Comparison of ENCODE assay signal across 9 mouse cellular contexts in genomic region chr10:81427327-81427726, GRCm38 (mm10). TPM values are rescaled to one million over a fixed set of nuclear protein-coding genes. Genes with fewer than 3 reads are reported as not detected.
DNase-seq lines count a peak whose midpoint lies in the region; ATAC-seq and TF ChIP-seq lines count a peak whose summit lies in the region.
"Had no signal": no experiment of that assay in that cellular context is flagged by ENCODE, and none has a peak within 500 bp of the region (broad histone marks: within the 10 kb centered on the region; RNA-seq: fewer than 3 reads in every experiment).

No protein-coding gene starts in this region.

- H3K27me3 ChIP-seq in heart, embryonic 16.5 days (ENCODE audit: control insufficient read depth, insufficient read depth, low read length), result no peaks in the 10 kb centered on the region
- H3K27me3 ChIP-seq in C2C12 (ENCODE audit: control insufficient read depth, insufficient read depth, insufficient read length), result no peaks in the 10 kb centered on the region
- peaks cover 53% of the 10 kb centered on the region for H3K27me3 ChIP-seq in embryonic facial prominence, embryonic 12.5 days
- peaks cover 80% of the 10 kb centered on the region for H3K27me3 ChIP-seq in limb, embryonic 12.5 days
- no peaks in the 10 kb centered on the region for H3K27me3 ChIP-seq in stomach, embryonic 15.5 days (replicated peaks)

- peak overlapping the region; percentile 85 for H3K9ac ChIP-seq in heart, embryonic 16.5 days (ENCODE audit: low read length)
- peak overlapping the region; percentile 70; the same call in 1 of the 2 replicates for H3K9ac ChIP-seq in embryonic facial prominence, embryonic 12.5 days
- H3K9ac ChIP-seq in limb, embryonic 12.5 days (replicated peaks), result peak overlapping the region; percentile 68; the same call in 1 of the 2 replicates
- H3K9ac ChIP-seq in stomach, embryonic 15.5 days, result peak overlapping the region; percentile 57; the same call in 1 of the 2 replicates

- H3K79me3 ChIP-seq in C2C12 (ENCODE audit: low read depth), result peaks cover 51% of the 10 kb centered on the region

- no peak for ATAC-seq in heart, embryonic 16.5 days (replicated peaks; ENCODE audit: extremely low read depth, insufficient read depth, low FRiP score)
- no peak for ATAC-seq in embryonic facial prominence, embryonic 12.5 days (ENCODE audit: insufficient number of reproducible peaks, insufficient read depth, low FRiP score, low TSS enrichment)
- ATAC-seq in limb, embryonic 12.5 days (ENCODE audit: insufficient number of reproducible peaks, insufficient read depth, low FRiP score, low TSS enrichment, low read depth), result no peak
- ATAC-seq in stomach, embryonic 15.5 days (ENCODE audit: insufficient read depth, low FRiP score, low read depth), result no peak
- no peak for ATAC-seq in erythroid progenitor cell, adult 5-6 weeks (replicated peaks; ENCODE audit: low FRiP score, poor library complexity, severe bottlenecking)

- DNase-seq in heart, postnatal 4 days, result no peak
- no peak for DNase-seq in embryo, embryonic 9.5 days (ENCODE audit: extremely low spot score)

- no peak for TF ChIP-seq CTCF in C2C12 (IDR thresholded peaks at IDR 0.05; ENCODE audit: control insufficient read depth, insufficient read depth, insufficient read length)

- peak overlapping the region; percentile 97 for H3K4me2 ChIP-seq in heart, embryonic 16.5 days (ENCODE audit: low read depth, low read length)
- peak overlapping the region; percentile 85 for H3K4me2 ChIP-seq in embryonic facial prominence, embryonic 12.5 days (replicated peaks)
- H3K4me2 ChIP-seq in limb, embryonic 12.5 days, result peak overlapping the region; percentile 89
- peak overlapping the region; percentile 68 for H3K4me2 ChIP-seq in stomach, embryonic 15.5 days

- peaks cover 44% of the 10 kb centered on the region for H3K4me1 ChIP-seq in heart, embryonic 16.5 days (ENCODE audit: control insufficient read depth, insufficient read depth, low read length)
- H3K4me1 ChIP-seq in embryonic facial prominence, embryonic 12.5 days, result peaks cover 46% of the 10 kb centered on the region
- H3K4me1 ChIP-seq in limb, embryonic 12.5 days (replicated peaks), result peaks cover 52% of the 10 kb centered on the region
- H3K4me1 ChIP-seq in stomach, embryonic 15.5 days, result peaks cover 42% of the 10 kb centered on the region

- H3K4me3 ChIP-seq in heart, embryonic 16.5 days (ENCODE audit: low read length), result peak overlapping the region; percentile 80
- peak overlapping the region; percentile 91 for H3K4me3 ChIP-seq in C2C12 (ENCODE audit: insufficient read depth, poor library complexity, severe bottlenecking)
- peak overlapping the region; percentile 55 for H3K4me3 ChIP-seq in embryonic facial prominence, embryonic 12.5 days
- H3K4me3 ChIP-seq in limb, embryonic 12.5 days (replicated peaks), result peak overlapping the region; percentile 55
- peak overlapping the region; percentile 59 for H3K4me3 ChIP-seq in stomach, embryonic 15.5 days (replicated peaks)

- H3K36me3 ChIP-seq in heart, embryonic 16.5 days (ENCODE audit: control insufficient read depth, insufficient read depth), result no peaks in the 10 kb centered on the region
- peaks cover 14% of the 10 kb centered on the region for H3K36me3 ChIP-seq in C2C12 (ENCODE audit: control insufficient read depth, insufficient read depth)
- no peaks in the 10 kb centered on the region for H3K36me3 ChIP-seq in embryonic facial prominence, embryonic 12.5 days
- H3K36me3 ChIP-seq in limb, embryonic 12.5 days, result no peaks in the 10 kb centered on the region
- no peaks in the 10 kb centered on the region for H3K36me3 ChIP-seq in stomach, embryonic 15.5 days

- H3K9me3 ChIP-seq in heart, embryonic 16.5 days (replicated peaks; ENCODE audit: control insufficient read depth, low read length), result no peaks in the 10 kb centered on the region
- no peaks in the 10 kb centered on the region for H3K9me3 ChIP-seq in embryonic facial prominence, embryonic 12.5 days
- peaks cover 6% of the 10 kb centered on the region; the same call in 1 of the 2 replicates for H3K9me3 ChIP-seq in limb, embryonic 12.5 days
- no peaks in the 10 kb centered on the region for H3K9me3 ChIP-seq in stomach, embryonic 15.5 days

- H3K27ac ChIP-seq in heart, embryonic 16.5 days (ENCODE audit: low read length), result no peak overlapping the region
- H3K27ac ChIP-seq in embryonic facial prominence, embryonic 12.5 days, result no peak overlapping the region
- no peak overlapping the region for H3K27ac ChIP-seq in limb, embryonic 12.5 days
- H3K27ac ChIP-seq in stomach, embryonic 15.5 days, result 0 out of 2 replicates have a peak overlapping the region, but pooled peaks have one; percentile 57

- H3ac ChIP-seq in C2C12 (ENCODE audit: control insufficient read depth, insufficient read length, low read depth), result peak overlapping the region; percentile 69

- 36% methylated on average over 3 of the region's 3 CpGs for WGBS in heart, embryonic 16.5 days
- 26% methylated on average over 3 of the region's 3 CpGs for WGBS in embryonic facial prominence, embryonic 12.5 days
- WGBS in limb, embryonic 12.5 days, result 30% methylated on average over 3 of the region's 3 CpGs
- 37% methylated on average over 3 of the region's 3 CpGs for WGBS in stomach, embryonic 15.5 days

- H3K79me2 ChIP-seq in C2C12 (ENCODE audit: control insufficient read depth, insufficient read depth), result peaks cover 69% of the 10 kb centered on the region

TF ChIP-seq in C2C12, 6 proteins besides CTCF, POLR2A, EP300 and RAD21:
- TF ChIP-seq MYOG (IDR thresholded peaks at IDR 0.05; ENCODE audit: control insufficient read depth, extremely low read depth, insufficient read length) (no peak), USF1 (IDR thresholded peaks at IDR 0.05; ENCODE audit: low read depth) (no peak), MAX (IDR thresholded peaks at IDR 0.05) (no peak), MYOD1 (IDR thresholded peaks at IDR 0.05; ENCODE audit: control insufficient read depth, insufficient read length, low read depth) (no peak), CEBPB (IDR thresholded peaks at IDR 0.05; ENCODE audit: low read depth) (no peak), FOSL1 (IDR thresholded peaks at IDR 0.05; ENCODE audit: insufficient read depth, low read length, poor library complexity, severe bottlenecking) (no peak)

RNA-seq across cellular contexts. Expression of gene Nfic, which starts 28.1 kb away (rescaled TPM):
- polyA plus RNA-seq in heart, embryonic 16.5 days (2015; fragmentation: Nextera tagmentation; extraction: Ambion mirVana), result 54.7 and 61.1 TPM in 2 replicates
- 100 to 1,000 TPM; 125 to 130 TPM for total RNA-seq in heart, postnatal 4 days (2021)
- 86.7 TPM for polyA plus RNA-seq in C2C12 (2012; fragmentation: generic; extraction: Trizol)
- 46.2 and 50.8 TPM in 2 replicates for polyA plus RNA-seq in embryonic facial prominence, embryonic 12.5 days (2016; fragmentation: Nextera tagmentation; extraction: Ambion mirVana)
- 30.8 and 31.1 TPM in 2 replicates for polyA plus RNA-seq in limb, embryonic 12.5 days (2016; fragmentation: Nextera tagmentation; extraction: Ambion mirVana)
- 65.5 and 78.2 TPM in 2 replicates for polyA plus RNA-seq in stomach, embryonic 15.5 days (2015; fragmentation: Nextera tagmentation; extraction: Ambion mirVana)
- 10.1 and 15.1 TPM in 2 replicates for total RNA-seq in erythroid progenitor cell, adult 5-6 weeks (2015; ENCODE audit: low replicate concordance)
- 0.45 and 0.90 TPM in 2 replicates for total RNA-seq in erythroid progenitor cell, adult 5-6 weeks (2017; ENCODE audit: low replicate concordance)

RNA-seq across cellular contexts. Expression of gene Smim24, which starts 34.5 kb away (rescaled TPM):
- polyA plus RNA-seq in heart, embryonic 16.5 days (2015; fragmentation: Nextera tagmentation; extraction: Ambion mirVana), result 5.0 and 9.2 TPM in 2 replicates
- 1 to 10 TPM; 1.9 to 2.4 TPM for total RNA-seq in heart, postnatal 4 days (2021)
- polyA plus RNA-seq in C2C12 (2012; fragmentation: generic; extraction: Trizol), result 0.32 TPM
- polyA plus RNA-seq in embryonic facial prominence, embryonic 12.5 days (2016; fragmentation: Nextera tagmentation; extraction: Ambion mirVana), result 3.1 and 3.4 TPM in 2 replicates
- polyA plus RNA-seq in limb, embryonic 12.5 days (2016; fragmentation: Nextera tagmentation; extraction: Ambion mirVana), result 2.9 and 3.0 TPM in 2 replicates
- polyA plus RNA-seq in stomach, embryonic 15.5 days (2015; fragmentation: Nextera tagmentation; extraction: Ambion mirVana), result 59.5 and 77.5 TPM in 2 replicates
- total RNA-seq in erythroid progenitor cell, adult 5-6 weeks (2015; ENCODE audit: low replicate concordance), result 5.4 and 7.5 TPM in 2 replicates
- 4.2 TPM in 1 of 2 replicates, not detected in the other for total RNA-seq in erythroid progenitor cell, adult 5-6 weeks (2017; ENCODE audit: low replicate concordance)

RNA-seq across cellular contexts. Expression of gene Gm48552, which starts 38.5 kb away (rescaled TPM):
- 0.55 and 0.83 TPM in 2 replicates for polyA plus RNA-seq in heart, embryonic 16.5 days (2015; fragmentation: Nextera tagmentation; extraction: Ambion mirVana)
- under 1 TPM; 0.72 to 0.98 TPM for total RNA-seq in heart, postnatal 4 days (2021)
- 0.20 TPM for polyA plus RNA-seq in C2C12 (2012; fragmentation: generic; extraction: Trizol)
- polyA plus RNA-seq in embryonic facial prominence, embryonic 12.5 days (2016; fragmentation: Nextera tagmentation; extraction: Ambion mirVana), result 2.0 and 3.8 TPM in 2 replicates
- polyA plus RNA-seq in limb, embryonic 12.5 days (2016; fragmentation: Nextera tagmentation; extraction: Ambion mirVana), result 1.1 and 3.1 TPM in 2 replicates
- 0.41 and 1.4 TPM in 2 replicates for polyA plus RNA-seq in stomach, embryonic 15.5 days (2015; fragmentation: Nextera tagmentation; extraction: Ambion mirVana)
- not detected in 2 replicates for total RNA-seq in erythroid progenitor cell, adult 5-6 weeks (2015; ENCODE audit: low replicate concordance)
- total RNA-seq in erythroid progenitor cell, adult 5-6 weeks (2017; ENCODE audit: low replicate concordance), result not detected in 2 replicates
- total RNA-seq: hematopoietic stem cell, adult 5-6 weeks had no signal

RNA-seq across cellular contexts. Expression of gene Gm48551, which starts 43.1 kb away (rescaled TPM):
- 2.1 and 2.6 TPM in 2 replicates for polyA plus RNA-seq in heart, embryonic 16.5 days (2015; fragmentation: Nextera tagmentation; extraction: Ambion mirVana)
- under 1 TPM; 0.55 to 0.70 TPM for total RNA-seq in heart, postnatal 4 days (2021)
- polyA plus RNA-seq in C2C12 (2012; fragmentation: generic; extraction: Trizol), result 1.7 TPM
- polyA plus RNA-seq in embryonic facial prominence, embryonic 12.5 days (2016; fragmentation: Nextera tagmentation; extraction: Ambion mirVana), result 2.9 and 4.1 TPM in 2 replicates
- 3.3 and 3.8 TPM in 2 replicates for polyA plus RNA-seq in limb, embryonic 12.5 days (2016; fragmentation: Nextera tagmentation; extraction: Ambion mirVana)
- polyA plus RNA-seq in stomach, embryonic 15.5 days (2015; fragmentation: Nextera tagmentation; extraction: Ambion mirVana), result 2.9 and 3.3 TPM in 2 replicates
- total RNA-seq in erythroid progenitor cell, adult 5-6 weeks (2015; ENCODE audit: low replicate concordance), result 2.1 and 4.3 TPM in 2 replicates
- total RNA-seq in erythroid progenitor cell, adult 5-6 weeks (2017; ENCODE audit: low replicate concordance), result not detected in 2 replicates

RNA-seq across cellular contexts. Expression of gene Dohh, which starts 43.1 kb away (rescaled TPM):
- polyA plus RNA-seq in heart, embryonic 16.5 days (2015; fragmentation: Nextera tagmentation; extraction: Ambion mirVana), result 83.4 and 86.2 TPM in 2 replicates
- total RNA-seq in heart, postnatal 4 days (2021), result 10 to 100 TPM; 52.9 to 55.9 TPM
- polyA plus RNA-seq in C2C12 (2012; fragmentation: generic; extraction: Trizol), result 148 TPM
- 73.6 and 77.0 TPM in 2 replicates for polyA plus RNA-seq in embryonic facial prominence, embryonic 12.5 days (2016; fragmentation: Nextera tagmentation; extraction: Ambion mirVana)
- polyA plus RNA-seq in limb, embryonic 12.5 days (2016; fragmentation: Nextera tagmentation; extraction: Ambion mirVana), result 71.9 and 74.6 TPM in 2 replicates
- 78.9 and 80.4 TPM in 2 replicates for polyA plus RNA-seq in stomach, embryonic 15.5 days (2015; fragmentation: Nextera tagmentation; extraction: Ambion mirVana)
- 8.8 TPM in 1 of 2 replicates, not detected in the other for total RNA-seq in erythroid progenitor cell, adult 5-6 weeks (2015; ENCODE audit: low replicate concordance)
- total RNA-seq in erythroid progenitor cell, adult 5-6 weeks (2017; ENCODE audit: low replicate concordance), result 4.0 and 17.2 TPM in 2 replicates
